7 mouse cellular contexts compared by ENCODE assay signal in the genomic region with DNA sequence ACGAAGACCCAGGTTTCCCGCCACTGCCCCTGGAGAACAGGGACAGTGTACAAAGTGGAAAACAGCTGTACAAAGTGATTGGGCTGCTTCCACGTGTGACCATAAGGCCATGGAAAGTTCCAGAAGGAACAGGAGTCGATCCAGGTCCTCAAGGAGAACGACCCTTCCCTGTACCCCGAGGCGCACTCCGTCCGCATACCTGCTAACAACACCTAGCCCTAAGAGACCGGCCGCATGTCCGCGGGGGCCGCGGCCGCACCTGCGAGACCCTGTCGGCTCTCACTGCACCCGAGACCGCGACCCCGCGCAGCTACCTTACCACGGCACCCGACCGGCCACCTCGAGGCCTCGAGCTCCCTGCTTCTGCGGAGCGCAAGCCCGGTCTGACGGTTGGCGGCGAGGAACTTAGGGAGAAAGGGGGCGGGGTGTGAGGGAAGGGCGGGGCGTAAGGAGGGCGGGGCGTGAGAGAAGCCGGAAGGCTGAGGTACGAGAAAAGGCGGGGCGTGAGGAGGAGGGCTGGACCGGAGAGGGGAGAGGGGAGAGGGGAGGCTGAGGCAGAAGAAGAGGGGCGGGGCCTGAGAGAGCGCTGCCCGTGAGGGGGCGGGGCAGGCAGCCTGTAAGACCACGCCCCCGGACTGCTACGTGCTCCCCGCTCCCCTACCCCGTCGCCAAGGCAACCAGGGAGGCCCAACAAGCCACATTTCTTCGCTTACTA. TPM values are rescaled to one million over a fixed set of nuclear protein-coding genes. Genes with fewer than 3 reads are reported as not detected.
A peak's percentile ranks its signal among the peaks of the same experiment; 100 is the strongest.
DNase-seq lines count a peak whose midpoint lies in the region; ATAC-seq and TF ChIP-seq lines count a peak whose summit lies in the region.

A gene (minus strand): TSS at position 413 of the 715 bp plus-strand sequence.

- H3K36me3 ChIP-seq in heart, embryonic 14.5 days (ENCODE audit: control insufficient read depth, insufficient read depth, low read length): no peaks in the 10 kb centered on the region
- no peaks in the 10 kb centered on the region for H3K36me3 ChIP-seq in kidney, postnatal 0 days (ENCODE audit: insufficient read depth, low read length)
- H3K36me3 ChIP-seq in liver, embryonic 13.5 days: no peaks in the 10 kb centered on the region

- peaks cover 6 to 7% of the 10 kb centered on the region in 2 experiments for H3K4me1 ChIP-seq in heart, embryonic 14.5 days (ENCODE audit: control insufficient read depth in 2 of 2, insufficient read depth in 2 of 2, low read length in 2 of 2)
- H3K4me1 ChIP-seq in kidney, postnatal 0 days (replicated peaks; ENCODE audit: insufficient read depth, low read length): 0 out of 2 replicates have a peak, but pooled peaks cover 4% of the 10 kb centered on the region
- H3K4me1 ChIP-seq in liver, embryonic 13.5 days (replicated peaks): peaks cover 13% of the 10 kb centered on the region

- peak within 1 kb of the TSS; percentile 76 for H3K4me2 ChIP-seq in heart, embryonic 14.5 days (ENCODE audit: low read length)
- H3K4me2 ChIP-seq in kidney, postnatal 0 days (ENCODE audit: low read length): peak within 1 kb of the TSS; percentile 77
- peak within 1 kb of the TSS; percentile 64 for H3K4me2 ChIP-seq in liver, embryonic 13.5 days

- H3K27ac ChIP-seq in heart, embryonic 14.5 days (replicated peaks in 1 of 2; ENCODE audit: control insufficient read depth in 1 of 2, insufficient read depth in 1 of 2, low read depth in 2 of 2, low read length in 2 of 2): 0 out of 4 replicates have a peak within 1 kb of the TSS, but pooled peaks of 1 of the 2 experiments have one; percentile 11
- H3K27ac ChIP-seq in kidney, postnatal 0 days: no peak within 1 kb of the TSS
- H3K27ac ChIP-seq in liver, embryonic 13.5 days: no peak within 1 kb of the TSS

- ATAC-seq in erythroblast, adult 5-6 weeks (replicated peaks; ENCODE audit: low FRiP score, poor library complexity, severe bottlenecking): peak; percentile 64
- peak; percentile 72 for ATAC-seq in heart, embryonic 14.5 days (ENCODE audit: insufficient number of reproducible peaks, insufficient read depth, low FRiP score, low read depth)
- peak; percentile 89 for ATAC-seq in kidney, postnatal 0 days (replicated peaks; ENCODE audit: low FRiP score, low read depth)
- ATAC-seq in liver, embryonic 13.5 days (ENCODE audit: low read depth): peak; percentile 87

- H3K27me3 ChIP-seq in heart, embryonic 14.5 days (ENCODE audit: control insufficient read depth, insufficient read depth, low read length): no peaks in the 10 kb centered on the region
- H3K27me3 ChIP-seq in kidney, postnatal 0 days (ENCODE audit: insufficient read depth, low read length): no peaks in the 10 kb centered on the region
- peaks cover 8% of the 10 kb centered on the region; the same call in 1 of the 2 replicates for H3K27me3 ChIP-seq in liver, embryonic 13.5 days

- H3K9ac ChIP-seq in heart, embryonic 14.5 days (ENCODE audit: low read length): peak within 1 kb of the TSS; percentile 60
- 0 out of 2 replicates have a peak within 1 kb of the TSS, but pooled peaks have one; percentile 23 for H3K9ac ChIP-seq in kidney, postnatal 0 days (ENCODE audit: low read depth, low read length)
- H3K9ac ChIP-seq in liver, embryonic 13.5 days: no peak within 1 kb of the TSS

- no peaks in the 10 kb centered on the region for H3K9me3 ChIP-seq in heart, embryonic 14.5 days (ENCODE audit: control insufficient read depth, low read length)
- no peaks in the 10 kb centered on the region for H3K9me3 ChIP-seq in kidney, postnatal 0 days (replicated peaks; ENCODE audit: low read length)
- H3K9me3 ChIP-seq in liver, embryonic 13.5 days (replicated peaks): no peaks in the 10 kb centered on the region

- no peak for TF ChIP-seq CTCF in kidney, postnatal 0 days (IDR thresholded peaks at IDR 0.05; ENCODE audit: low read depth)

- DNase-seq in brain, adult 2 months (ENCODE audit: low read depth, low spot score): peak; percentile 79
- DNase-seq in kidney, postnatal 0 days (ENCODE audit: low spot score): peak; percentile 98
- DNase-seq in liver, embryonic 13.5 days: peak; percentile 73
- DNase-seq in natural killer cell, adult 2 months (ENCODE audit: low spot score in 2 of 2): peak; percentile 55 to 67
- peak; percentile 66 to 80 for DNase-seq in spleen, postnatal 4 days (ENCODE audit: low spot score in 2 of 2)

- peak within 1 kb of the TSS; percentile 40 to 52 for H3K4me3 ChIP-seq in heart, embryonic 14.5 days (ENCODE audit: control insufficient read depth in 1 of 2, insufficient read depth in 1 of 2, low read depth in 1 of 2, low read length in 2 of 2)
- H3K4me3 ChIP-seq in kidney, postnatal 0 days (replicated peaks; ENCODE audit: low read depth, low read length): peak within 1 kb of the TSS; percentile 32
- H3K4me3 ChIP-seq in liver, embryonic 13.5 days (replicated peaks): peak within 1 kb of the TSS; percentile 46

- WGBS in heart, embryonic 14.5 days: 9% methylated on average over 53 of the region's 55 CpGs
- 10% methylated on average over 52 of the region's 55 CpGs for WGBS in kidney, postnatal 0 days
- 15% methylated on average over 48 of the region's 55 CpGs for WGBS in liver, embryonic 13.5 days (ENCODE audit: insufficient replicate concordance)

RNA-seq across cellular contexts. Expression of the gene that starts here (rescaled TPM):
- 0.77 and 2.9 TPM in 2 replicates for total RNA-seq in erythroblast, adult 5-6 weeks (2015; ENCODE audit: low replicate concordance)
- total RNA-seq in erythroblast, adult 5-6 weeks (2017; ENCODE audit: low replicate concordance): 0.56 TPM in 1 of 2 replicates, not detected in the other
- polyA plus RNA-seq in heart, embryonic 14.5 days (2014; fragmentation: Nextera tagmentation; extraction: Ambion mirVana): 0.67 and 0.96 TPM in 2 replicates
- polyA plus RNA-seq in kidney, postnatal 0 days (2015; fragmentation: Nextera tagmentation; extraction: Ambion mirVana): 1.1 TPM in 2 replicates
- polyA plus RNA-seq in liver, embryonic 13.5 days (2015; fragmentation: Nextera tagmentation; extraction: Ambion mirVana): 0.06 and 0.13 TPM in 2 replicates

Comparison
In these comparisons a context has a peak if more than half of its experiments do, and no peak if none do; other contexts are left out.
1. Peak in ATAC-seq, H3K4me3 ChIP-seq, H3K9ac ChIP-seq and H3K4me2 ChIP-seq in heart, embryonic 14.5 days; RNA of the gene not detected or under 1 TPM.
2. Peak in DNase-seq, ATAC-seq, H3K4me3 ChIP-seq and H3K4me2 ChIP-seq in liver, embryonic 13.5 days; RNA of the gene not detected or under 1 TPM.